Mouse (Mus musculus): Measurements from ENCODE around the gene Ppat.

- TF ChIP-seq POLR2A (IDR thresholded peaks at IDR 0.05; ENCODE audit: borderline replicate concordance, insufficient read depth, low read length) (no peak), CTCF (IDR thresholded peaks at IDR 0.05; ENCODE audit: borderline replicate concordance, insufficient read depth, low read depth, low read length) (no peak)
Observed at GRCm38 (mm10) chr5:76869553-76869952, 81.8 kb downstream of the Ppat start.

Measured in cerebellum, adult 2 months (tissue).